Mouse (Mus musculus) ES-E14 (cell line): ENCODE data around the gene Hectd4.

Source experiments
- CHD2 ChIP-seq: IDR thresholded peaks from 2 replicates; pipeline ENCODE4 v1.6.1; 2014; ENCODE audit warnings: mild to moderate bottlenecking, low read depth, low read length, inconsistent platforms
- HCFC1 ChIP-seq: IDR thresholded peaks from 2 replicates; pipeline ENCODE4 v1.6.1; 2012; ENCODE audit warnings: low read length, inconsistent platforms, borderline replicate concordance; ENCODE audit not compliant: insufficient read depth
- ZNF384 ChIP-seq: IDR thresholded peaks from 2 replicates; pipeline ENCODE4 v1.6.1; 2012; ENCODE audit warnings: low read depth, low read length, inconsistent platforms

DNA sequence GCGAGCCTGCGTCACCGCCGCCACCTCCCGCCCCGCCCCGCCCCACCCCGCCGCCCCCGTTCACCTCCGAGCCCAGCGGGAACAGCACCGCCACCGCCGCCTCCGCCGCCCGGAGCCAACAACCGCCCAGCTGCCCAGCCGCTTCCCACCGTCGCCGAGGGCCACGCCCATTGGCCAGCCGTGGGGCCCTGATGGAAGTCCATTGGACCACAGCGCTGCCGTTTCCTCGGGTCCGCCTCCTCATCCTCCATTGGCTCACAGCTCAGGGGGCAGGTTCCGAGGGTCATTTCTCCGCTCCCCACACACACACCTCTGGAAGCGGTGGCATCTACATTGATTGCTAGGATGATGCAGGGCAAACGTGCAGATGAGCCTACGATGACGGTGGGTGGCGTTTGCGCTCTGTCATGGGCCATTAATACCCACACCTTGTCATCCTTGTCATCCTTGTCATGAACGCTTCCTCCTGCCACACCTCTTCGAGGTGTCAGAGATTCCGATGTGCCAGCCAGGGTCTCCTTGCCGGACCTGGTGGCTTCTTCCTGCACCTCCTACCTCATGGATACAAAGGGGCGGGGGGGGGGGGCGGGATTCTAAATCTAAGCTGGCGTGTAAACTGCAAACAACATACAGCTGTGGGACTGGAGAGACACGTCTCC is 165.6 kb downstream of the Hectd4 start, which contains the start of gene Trafd1:
- TF ChIP-seq HCFC1: no peak
- TF ChIP-seq CHD2: peak; percentile 27; the same call in 1 of the 2 replicates
- TF ChIP-seq ZNF384: no peak
